Mouse (Mus musculus): ENCODE measurements around the gene Marveld3.

DNA sequence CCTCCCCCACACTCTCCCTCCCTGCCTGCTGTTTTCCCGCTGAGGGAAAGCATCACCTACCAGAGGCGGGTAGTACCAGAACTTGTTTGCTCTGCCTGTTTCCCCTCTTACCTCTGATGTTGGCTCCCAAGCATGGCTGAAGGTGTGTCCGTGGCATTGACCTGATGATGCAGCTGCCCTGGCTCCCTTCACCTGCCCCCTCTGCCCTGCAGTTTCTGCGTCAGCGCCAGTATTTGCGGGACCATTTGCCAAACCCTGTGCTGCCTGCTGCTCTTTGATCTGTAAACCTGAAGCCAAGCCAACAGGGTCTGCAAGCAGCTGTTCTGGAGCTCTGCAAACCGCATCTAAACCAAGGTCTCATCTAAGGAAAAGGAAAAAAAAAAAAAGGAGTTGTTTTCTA is 24.4 kb upstream of the Marveld3 start:
- TF ChIP-seq CTCF (IDR thresholded peaks at IDR 0.05; ENCODE audit: borderline replicate concordance, control insufficient read depth, extremely low read depth, insufficient read depth, low read length, poor library complexity), result no peak
- TF ChIP-seq POLR2A (IDR thresholded peaks at IDR 0.05; ENCODE audit: control insufficient read depth, extremely low read depth, insufficient read depth, low read length, poor library complexity), result no peak
